Mouse (Mus musculus) gastrocnemius, postnatal 36 days (tissue): Measurements from ENCODE around the gene Ddit4. TPM values are rescaled to one million over a fixed set of nuclear protein-coding genes. Genes with fewer than 3 reads are reported as not detected.
"Not testable (repeated sequence)": the region's sequence is repeated elsewhere in the genome, so short reads cannot be mapped to it uniquely, and the experiment has no call there.

Source experiments
- DNase-seq, 2 experiments: peaks; one replicate each; pipeline ENCODE4 v3.0.0; 2022
- intact Hi-C: fragments of 180-260 bp; cut with DNase I; formaldehyde crosslinking; loops from one replicate; pipeline ENCODE4 v1.15.1; 2025
- long read RNA-seq, 2 experiments: library from polyadenylated mRNA; stranded (forward); transcript quantifications; one replicate each; pipeline ENCODE4 v2.0.0; 2021
- total RNA-seq, 2 experiments: library from RNA; stranded (reverse); gene quantifications; 2 replicates each; pipeline ENCODE4 v1.2.3; 2021

The Ddit4 gene
- 10 to 100 TPM; 18.2 to 39.3 TPM for total RNA-seq
- long read RNA-seq, experiment 1, partial matches to known transcripts: 2 of 2 reads
- long read RNA-seq, experiment 1, other reads (novel, unspliced or antisense): 0 of 2 reads
- long read RNA-seq, experiment 2, partial matches to known transcripts: 0 of 10 reads
- long read RNA-seq, experiment 2, other reads (novel, unspliced or antisense): 8 of 10 reads

DNA sequence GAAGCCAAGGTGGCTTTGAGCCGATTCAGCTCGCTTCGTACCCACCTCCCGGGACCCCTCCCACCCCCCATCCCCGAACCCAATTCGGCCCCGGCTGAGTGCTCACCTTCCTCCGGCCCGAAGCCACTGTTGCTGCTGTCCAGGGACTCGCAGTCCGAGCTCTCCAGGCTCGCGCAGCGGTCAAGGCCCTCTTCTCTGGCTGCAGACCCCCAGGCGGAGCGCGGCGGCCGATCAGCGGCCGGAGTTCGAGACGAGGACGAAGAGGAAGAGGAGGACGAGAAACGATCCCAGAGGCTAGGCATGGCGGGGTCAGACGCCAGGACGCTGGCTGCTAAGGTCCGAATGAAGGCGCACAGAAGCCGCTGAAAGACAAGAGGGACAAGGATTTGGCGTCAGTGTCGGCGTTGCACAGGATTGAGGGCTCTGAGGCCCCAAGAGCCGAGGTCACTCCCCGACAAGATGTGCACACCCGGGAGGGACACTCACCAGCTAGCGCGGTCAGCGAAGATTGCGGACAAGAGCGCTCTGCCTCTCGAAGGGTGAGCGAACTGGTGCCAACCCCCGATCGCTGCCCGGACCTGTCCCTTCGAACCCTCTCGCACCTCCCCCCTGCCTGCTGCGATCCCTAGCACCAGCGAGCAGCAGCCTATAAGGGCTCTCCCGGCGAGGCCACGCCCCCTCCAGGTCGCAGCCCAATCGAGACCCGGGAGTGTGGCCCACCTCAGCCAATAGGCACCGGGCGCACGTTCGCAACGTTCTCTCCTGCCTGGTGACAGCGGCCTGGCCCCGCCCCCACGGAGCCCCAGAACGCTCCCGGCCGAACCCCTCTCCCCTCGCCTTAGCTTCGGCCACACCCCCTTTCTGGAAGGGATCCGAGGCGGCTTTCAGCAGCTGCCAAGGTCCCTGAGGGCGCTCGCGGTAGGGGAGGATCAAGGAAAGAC lies at the start of gene Ddit4:
TSS of gene Ddit4 (minus strand) at position 624 of the 941 bp plus-strand sequence.
- intact Hi-C loops: loop anchor here (2.0 to 5.0 kb wide), 3 partner anchors 21 to 57 kb away; no protein-coding TSS in a partner anchor
- peak; percentile 99 to 100 for DNase-seq

DNA sequence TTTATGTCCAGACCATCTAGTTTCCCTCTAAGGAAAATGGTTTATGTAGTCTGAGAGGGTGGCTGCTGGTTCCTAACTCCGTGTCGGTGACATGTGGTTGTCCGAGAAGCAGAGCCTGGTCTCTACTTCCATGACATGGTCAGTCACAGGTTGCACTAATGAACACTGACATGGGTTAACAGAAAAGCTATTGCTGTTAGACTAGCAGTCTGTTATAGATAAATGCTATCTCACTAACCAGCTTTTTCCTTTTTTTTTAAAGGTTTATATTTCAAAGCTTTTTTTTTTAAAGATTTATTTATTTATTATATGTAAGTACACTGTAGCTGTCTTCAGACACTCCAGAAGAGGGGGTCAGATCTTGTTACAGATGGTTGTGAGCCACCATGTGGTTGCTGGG lies 47.4 kb upstream of the Ddit4 start:
- intact Hi-C loops: loop anchor here (5.0 kb wide), 1 partner anchor 68 kb away; no protein-coding TSS in a partner anchor
- DNase-seq: no peak

DNA sequence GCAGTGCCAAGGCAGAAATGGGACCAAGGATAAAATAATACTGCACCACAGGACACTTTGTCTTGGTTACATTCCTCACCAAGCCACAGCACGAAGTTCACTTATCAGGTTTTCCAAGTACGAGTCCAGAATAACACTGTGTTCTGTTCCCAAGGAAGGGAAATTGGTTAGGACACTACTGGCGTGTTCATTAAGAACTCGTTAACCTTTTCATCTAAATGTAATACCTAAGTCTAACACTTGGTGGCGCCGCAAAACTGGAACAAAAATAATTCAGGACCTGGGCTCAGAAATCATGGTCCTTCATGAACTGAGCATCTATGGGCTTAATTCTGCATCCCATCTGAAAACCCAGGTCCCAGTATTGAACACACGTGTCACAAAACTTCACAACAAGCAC lies 46.0 kb upstream of the Ddit4 start:
- intact Hi-C loops: loop anchor here (5.0 kb wide), 1 partner anchor 70 kb away; no protein-coding TSS in a partner anchor
- DNase-seq: peak in 1 of 2 experiments; percentile 39

DNA sequence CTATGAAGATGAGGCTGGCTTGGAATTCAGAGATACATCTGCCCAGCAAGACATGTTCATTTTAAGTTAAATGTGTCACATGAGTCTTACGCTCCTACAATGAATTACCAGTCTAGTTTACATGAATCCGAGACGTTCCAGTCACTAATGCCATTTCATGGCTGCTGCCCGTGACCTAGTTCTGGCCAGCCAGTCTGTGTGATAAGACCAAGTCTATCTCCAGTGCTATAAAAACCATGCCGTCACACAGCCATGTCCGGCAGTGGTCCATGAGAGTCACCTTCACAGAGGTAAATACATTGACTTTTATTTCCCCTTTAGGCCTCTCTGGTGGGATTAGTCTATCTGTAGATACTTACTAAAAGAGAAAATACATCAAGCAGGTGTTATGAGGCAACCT lies 44.3 kb upstream of the Ddit4 start:
- no peak for DNase-seq
- intact Hi-C loops: loop anchor here (5.0 kb wide), 1 partner anchor 71 kb away; no protein-coding TSS in a partner anchor

DNA sequence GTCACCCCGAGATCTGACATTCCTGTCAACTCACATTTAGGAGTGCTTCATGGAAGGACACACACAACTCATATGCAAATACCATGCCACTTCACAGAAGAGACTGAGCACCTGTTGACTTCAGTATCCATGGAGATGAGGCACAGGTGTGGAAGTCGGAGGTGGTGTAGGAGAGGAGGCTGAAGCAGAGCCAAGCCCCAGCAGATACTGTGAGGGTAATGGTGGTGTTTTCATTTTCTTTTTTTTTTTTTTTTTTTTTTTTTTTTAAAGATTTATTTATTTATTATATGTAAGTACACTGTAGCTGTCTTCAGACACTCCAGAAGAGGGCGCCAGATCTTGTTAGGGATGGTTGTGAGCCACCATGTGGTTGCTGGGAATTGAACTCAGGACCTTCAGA lies 42.2 kb upstream of the Ddit4 start:
- DNase-seq, intact Hi-C loops: not testable (repeated sequence)

DNA sequence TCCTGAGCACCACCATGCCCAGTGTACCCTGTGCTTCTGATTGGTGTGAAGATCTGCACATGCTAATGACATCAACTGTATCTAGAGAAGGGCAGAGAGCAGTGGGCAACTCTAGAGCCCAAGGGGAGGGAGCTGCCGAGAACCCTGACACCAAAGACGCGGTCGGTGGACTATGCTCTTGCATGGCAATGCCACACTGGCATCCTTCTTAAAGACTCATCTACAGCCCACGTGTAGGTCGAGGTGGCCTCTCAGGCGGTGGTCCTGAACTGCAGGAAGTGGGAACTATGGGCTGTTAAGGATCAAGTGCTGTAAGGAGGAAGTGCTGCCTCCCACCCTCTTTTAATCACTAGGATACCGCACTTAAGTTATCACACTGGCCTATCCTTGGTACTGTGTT lies 40.4 kb upstream of the Ddit4 start:
- DNase-seq: no peak
- intact Hi-C loops: no loop called here

DNA sequence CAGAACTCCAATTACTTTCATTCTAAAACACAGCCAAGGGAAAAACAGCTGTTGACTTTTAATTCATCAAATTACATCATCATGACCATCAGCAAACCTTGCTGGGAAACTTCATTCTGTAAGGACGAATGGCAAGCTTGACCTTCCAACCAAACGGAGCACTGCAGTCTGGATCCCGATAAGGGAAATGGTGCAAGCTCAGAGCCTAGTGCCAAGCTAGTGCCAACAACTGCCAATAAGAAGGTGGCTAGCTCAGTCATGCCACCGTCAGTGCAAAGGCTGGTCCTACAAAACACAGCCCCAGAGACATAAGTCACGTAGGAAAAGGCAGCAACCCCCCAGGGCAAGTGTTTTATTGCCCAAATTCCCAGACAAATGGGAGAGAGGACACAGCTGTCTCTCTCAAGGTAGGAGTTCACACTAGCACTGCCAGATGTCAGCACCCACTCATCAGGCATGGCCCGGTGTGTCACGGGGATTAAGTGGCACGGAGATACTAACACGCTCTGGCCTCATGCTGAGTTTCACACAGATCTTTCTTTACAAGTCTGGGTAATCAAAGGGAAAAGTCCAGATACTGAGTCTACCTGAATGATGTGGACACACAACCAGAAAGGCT lies 39.7 kb upstream of the Ddit4 start:
- intact Hi-C loops: no loop called here
- no peak for DNase-seq

DNA sequence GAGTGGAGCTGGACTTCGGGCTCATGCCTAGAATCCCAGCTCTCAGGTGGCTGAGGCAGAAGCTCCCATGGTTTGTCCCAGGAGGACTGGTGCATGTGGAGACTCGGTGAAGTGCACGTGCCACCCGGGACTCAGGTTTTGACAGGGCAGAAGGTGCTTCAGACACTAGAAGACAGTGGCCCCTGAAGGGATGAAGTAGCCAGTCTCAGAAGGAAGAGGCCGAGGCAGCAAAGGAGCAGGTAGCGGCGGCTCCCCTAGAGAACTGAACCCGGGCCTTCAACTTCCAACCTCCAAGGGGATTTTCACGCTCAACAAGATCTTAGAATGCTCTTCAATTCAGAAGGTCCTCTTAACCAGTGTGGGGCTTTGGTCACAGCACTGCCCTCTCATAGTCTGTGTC lies 38.8 kb upstream of the Ddit4 start:
- DNase-seq: no peak
- intact Hi-C loops: no loop called here

DNA sequence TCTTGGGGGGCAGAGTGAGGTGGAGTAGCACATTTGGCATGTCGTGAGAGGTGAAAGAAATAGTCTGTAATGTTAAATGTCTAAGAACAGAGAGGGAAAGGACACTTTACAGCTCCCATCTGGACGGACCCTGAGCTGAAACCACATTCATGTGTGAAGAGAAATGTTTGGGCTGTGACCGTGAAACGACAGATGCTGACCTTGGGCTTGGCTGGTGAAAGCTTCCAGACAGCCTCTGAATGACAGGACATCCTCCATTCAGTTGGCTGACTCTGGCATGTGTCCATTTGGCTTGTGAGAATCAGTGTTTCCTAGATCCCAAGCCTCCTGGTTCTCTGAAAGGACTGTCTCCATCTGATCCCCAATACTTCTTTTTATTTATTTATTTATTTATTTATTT lies 36.4 kb upstream of the Ddit4 start:
- intact Hi-C loops: loop anchor here (5.0 kb wide), 1 partner anchor 96 kb away; no protein-coding TSS in a partner anchor
- DNase-seq: no peak

DNA sequence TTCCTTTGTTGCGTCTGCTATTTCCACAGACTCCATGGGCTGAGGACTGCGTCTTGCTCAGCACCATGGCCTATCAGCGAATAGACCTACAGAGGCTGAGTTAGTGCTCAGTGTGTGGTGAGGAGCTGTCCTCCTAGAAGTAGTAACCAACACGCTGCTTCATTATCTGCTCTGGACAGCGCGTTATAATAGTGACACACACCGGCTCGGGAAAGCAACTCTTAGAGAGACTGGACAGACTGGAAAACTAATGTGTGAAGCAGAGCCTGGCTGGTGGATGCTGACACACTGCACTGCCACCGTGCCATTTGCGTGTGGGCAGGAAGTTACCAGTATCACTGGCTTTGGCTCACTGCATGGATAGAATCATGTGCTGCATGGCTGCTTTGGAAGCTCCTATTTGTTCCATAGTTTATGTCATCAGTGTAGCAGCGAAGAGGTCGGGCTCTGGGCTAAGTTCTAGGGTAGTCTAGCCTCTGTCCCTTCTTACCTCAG lies 30.8 kb upstream of the Ddit4 start:
- intact Hi-C loops: no loop called here
- no peak for DNase-seq

DNA sequence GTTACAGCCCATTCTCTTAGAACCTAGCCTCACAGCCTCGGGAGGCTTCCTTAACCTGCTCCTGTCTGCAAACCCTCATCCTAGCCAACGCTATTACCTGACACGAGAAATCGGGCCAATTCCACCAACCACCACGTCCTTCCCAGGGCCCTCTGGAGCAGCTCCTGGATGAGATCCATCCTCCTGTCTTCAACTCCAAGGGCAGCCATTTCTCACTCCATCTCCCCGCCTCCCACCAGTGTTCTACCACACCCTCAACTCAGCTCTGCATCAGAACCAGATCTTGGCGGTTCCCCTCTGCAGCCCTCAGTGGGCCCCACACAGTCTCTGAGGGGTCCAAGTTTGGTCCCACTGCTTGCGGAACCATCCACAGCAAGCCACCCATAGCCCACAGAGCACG lies 30.2 kb upstream of the Ddit4 start:
- intact Hi-C loops: no loop called here
- no peak for DNase-seq

DNA sequence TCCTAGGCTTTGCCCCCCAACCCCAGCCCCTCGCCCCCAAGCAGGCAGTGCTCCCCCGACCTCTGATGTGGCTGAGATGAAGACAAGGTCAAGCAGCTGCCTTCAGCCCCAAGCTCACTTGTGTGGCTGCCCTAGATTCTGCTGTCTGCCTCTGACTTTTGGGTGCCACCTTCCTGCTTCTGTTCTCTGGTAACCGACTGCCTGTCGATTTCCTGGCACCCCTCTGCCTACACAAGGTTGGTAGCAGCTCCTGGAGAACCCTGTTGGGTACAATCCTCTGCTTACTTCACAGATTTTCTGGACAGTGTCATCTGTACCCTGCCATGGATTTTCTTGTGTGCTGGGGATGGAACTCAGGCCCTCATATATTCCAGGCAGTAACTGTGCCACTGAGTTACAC lies 29.7 kb upstream of the Ddit4 start:
- no peak for DNase-seq

DNA sequence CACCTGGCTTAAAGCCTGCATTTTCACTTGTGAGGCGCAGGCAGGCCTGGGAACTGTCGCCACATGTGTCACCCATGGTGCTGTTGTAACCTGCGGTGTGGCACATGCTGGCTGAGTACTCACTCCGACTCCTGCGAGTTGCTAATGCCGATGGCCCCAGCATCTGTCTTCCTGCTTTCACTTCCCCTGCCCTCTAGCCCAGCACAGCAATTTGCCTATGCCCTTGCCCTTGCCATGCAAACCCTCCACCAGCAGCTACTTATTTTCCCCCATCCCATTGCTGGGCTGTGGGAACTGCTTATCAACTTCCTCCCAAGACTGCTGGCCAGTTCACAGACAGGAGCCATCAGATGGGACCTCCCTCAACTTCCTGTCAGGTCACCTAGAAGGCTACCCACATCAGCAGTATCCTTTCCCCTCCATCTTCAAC lies 29.2 kb upstream of the Ddit4 start:
- no peak for DNase-seq
- intact Hi-C loops: no loop called here

More for the DNA sequence above, 29.7 kb upstream of the Ddit4 start:
- intact Hi-C loops: no loop called here

DNA sequence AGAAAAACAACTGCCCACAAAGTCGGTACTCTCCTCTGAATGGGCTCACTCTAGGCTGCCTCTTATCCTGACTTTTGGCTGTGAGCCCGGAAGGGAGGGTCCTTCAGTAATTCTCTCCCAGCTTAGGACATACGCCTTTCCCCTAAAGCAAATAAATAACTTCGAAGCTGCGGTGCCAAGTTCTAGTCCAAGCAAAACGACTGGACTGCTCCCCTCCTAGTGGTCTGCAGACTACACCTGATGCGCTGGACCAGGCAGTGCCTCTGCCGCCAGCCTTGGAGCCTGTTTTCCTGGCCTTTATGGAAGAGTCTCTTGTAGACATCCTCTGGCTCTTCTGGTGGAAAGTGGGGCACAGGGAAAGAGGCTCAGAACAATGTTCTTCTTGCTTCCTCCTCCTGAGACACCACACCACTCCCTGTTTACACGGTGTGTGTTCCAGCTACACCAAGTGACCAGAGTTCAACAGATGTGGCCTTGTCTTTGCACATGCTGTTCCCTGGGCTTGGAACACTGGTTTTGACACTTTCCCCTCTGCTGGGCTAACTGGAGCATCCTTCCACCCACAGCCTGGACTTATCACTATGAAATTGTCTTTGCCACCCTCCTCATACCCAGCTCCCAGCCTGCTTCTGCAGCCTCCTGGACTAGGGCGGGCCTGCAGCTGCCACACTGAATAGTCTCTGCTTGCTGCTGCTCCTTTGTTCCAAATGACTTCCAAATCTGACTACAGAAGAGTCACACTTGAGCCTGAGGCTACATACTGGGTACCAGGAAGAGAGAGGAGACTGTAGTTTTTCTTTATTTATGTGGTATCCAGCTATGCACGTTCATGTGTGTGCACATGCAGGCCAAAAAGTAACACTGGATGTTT lies 27.5 kb upstream of the Ddit4 start:
- intact Hi-C loops: no loop called here
- DNase-seq: peak; percentile 53 to 85

DNA sequence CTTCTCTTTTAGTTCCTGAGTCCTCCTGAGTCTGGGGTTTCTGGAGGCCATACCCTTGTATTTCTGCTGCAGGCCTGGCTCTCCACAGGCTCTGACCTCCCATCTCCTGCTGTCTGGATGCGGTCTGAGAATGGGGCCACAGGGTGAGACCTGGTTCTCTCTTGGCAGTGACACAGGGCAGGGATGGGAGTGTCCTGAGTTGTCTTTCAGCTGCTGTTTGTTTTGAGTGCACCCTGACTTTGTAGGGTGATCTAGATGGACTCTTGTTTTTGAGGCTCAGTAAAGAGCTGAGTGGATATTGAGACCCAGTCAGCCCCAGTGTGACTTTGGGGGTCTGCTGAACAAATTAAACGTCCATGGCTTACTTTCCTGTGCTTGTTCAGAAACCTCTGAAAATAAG lies 26.8 kb upstream of the Ddit4 start:
- intact Hi-C loops: no loop called here
- no peak for DNase-seq

DNA sequence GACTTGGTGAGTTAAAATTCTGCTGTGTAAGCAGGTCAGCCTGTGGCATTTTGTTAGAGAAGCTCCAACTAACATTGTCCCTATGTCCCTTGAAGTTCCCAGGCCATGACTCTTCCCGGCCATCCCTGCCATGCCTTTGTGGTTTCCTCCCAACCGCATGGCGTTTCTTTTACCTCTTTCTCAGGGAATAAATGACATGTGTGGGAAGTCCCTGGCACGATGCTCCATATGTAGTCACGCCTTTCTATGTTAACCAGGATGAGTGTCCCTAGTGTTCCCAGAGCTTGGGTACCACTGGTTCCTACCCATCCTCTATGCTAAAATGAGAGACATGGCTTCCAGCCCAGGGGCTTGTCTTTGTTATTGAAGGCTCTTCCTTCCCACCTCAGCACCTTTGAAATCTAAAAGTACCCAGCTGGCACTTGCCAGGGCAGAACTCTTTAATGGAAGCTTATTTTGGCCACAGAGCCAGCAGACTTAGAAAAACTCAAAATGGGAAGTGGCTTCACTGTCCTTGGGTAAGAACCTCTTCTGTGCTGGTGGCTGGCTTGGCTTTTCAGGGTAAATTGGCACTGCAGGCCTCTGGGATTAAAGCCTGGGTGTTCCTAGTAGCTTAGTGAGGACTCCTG lies 26.2 kb upstream of the Ddit4 start:
- no peak for DNase-seq
- intact Hi-C loops: no loop called here

DNA sequence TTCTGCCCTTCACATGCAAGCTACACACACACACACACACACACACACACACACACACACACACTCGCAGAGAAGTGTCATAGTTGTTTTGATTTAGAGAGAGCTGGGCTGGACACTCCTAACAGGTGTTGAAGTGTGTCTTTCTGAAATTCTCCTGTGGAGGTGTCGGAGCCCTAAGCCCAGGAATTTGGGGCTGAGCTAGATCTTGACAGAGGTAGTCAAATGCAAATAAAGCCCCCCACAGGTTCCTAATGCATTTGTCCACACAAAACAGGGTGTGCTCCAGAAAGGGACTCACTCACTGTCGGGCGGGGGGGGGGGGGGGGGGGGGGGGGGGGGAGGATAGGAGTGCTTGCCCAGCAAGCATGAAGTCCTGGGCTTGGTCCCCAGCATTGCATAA lies 25.5 kb upstream of the Ddit4 start:
- DNase-seq: no peak
- intact Hi-C loops: no loop called here

DNA sequence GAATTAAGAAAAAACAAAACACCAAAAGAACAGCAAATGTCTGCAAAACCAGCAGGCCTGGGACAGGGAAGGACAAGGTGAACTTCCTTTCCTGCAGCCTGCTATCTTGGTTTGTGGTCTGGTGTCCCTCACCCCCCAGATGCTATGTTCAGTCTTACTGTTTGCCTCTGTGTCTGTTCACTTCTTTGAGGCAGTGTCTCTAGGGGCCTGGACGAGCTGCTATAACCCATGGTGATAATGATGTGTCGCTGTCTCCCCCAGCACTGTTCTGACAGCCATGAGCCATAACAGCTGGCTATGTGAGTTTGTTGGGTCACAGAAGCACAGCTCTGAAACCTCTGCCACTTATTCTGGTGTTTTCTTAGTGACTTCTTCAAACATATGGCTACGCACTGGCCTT lies 23.2 kb upstream of the Ddit4 start:
- no peak for DNase-seq
- intact Hi-C loops: no loop called here

DNA sequence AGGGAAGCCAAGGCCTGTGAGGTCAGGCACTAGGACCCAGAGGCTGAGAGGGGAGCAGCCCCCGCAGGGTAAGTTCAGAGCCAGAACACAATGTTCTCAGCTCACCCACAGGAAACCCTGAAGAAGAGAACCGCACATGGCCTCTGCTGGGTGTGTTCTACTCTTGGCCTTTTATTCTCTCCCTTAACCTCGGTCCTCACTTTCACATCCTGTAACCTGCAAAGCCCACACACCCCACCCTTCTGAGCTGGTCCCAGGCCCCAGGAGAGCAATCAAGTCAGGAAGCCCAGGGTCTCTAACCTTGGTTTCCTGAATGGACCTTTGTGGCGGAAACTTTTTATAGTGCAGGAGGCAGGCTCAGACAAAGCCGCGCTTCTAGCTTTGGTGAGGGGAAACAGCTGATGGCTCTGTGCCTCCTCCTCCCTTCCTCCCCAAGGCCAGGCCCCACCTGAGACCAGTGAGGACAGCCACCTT lies 22.6 kb upstream of the Ddit4 start:
- DNase-seq: peak in 1 of 2 experiments; percentile 76
- intact Hi-C loops: no loop called here
